Mouse (Mus musculus) lung, adult 2 months (tissue): Measurements from ENCODE around the gene Rint1.

Experiments
- CTCF ChIP-seq: fragments of 200-500 bp; IDR thresholded peaks from 2 replicates; pipeline ENCODE4 v1.5.1; 2011; ENCODE audit warnings: mild to moderate bottlenecking, low read length, control low read depth; ENCODE audit not compliant: insufficient read depth
- POLR2A ChIP-seq: fragments of 200-500 bp; IDR thresholded peaks from 2 replicates; pipeline ENCODE4 v1.6.1; 2011; ENCODE audit warnings: low read depth, mild to moderate bottlenecking, control low read depth, low read length, borderline replicate concordance; ENCODE audit errors: extremely low read depth

GRCm38 (mm10) chr5:23858643-23859042 is 71.1 kb downstream of the Rint1 start:
- TF ChIP-seq POLR2A (no peak), CTCF (peak; percentile 37; the same call in 1 of the 2 replicates)
